Mouse (Mus musculus): Measurements from ENCODE around the gene Efna2. TPM values are rescaled to one million over a fixed set of nuclear protein-coding genes. Genes with fewer than 3 reads are reported as not detected.
A peak's percentile ranks its signal among the peaks of the same experiment; 100 is the strongest.

Gene Efna2
- polyA plus RNA-seq, 1 experiment from 2014 or later = 55.8 TPM

DNA sequence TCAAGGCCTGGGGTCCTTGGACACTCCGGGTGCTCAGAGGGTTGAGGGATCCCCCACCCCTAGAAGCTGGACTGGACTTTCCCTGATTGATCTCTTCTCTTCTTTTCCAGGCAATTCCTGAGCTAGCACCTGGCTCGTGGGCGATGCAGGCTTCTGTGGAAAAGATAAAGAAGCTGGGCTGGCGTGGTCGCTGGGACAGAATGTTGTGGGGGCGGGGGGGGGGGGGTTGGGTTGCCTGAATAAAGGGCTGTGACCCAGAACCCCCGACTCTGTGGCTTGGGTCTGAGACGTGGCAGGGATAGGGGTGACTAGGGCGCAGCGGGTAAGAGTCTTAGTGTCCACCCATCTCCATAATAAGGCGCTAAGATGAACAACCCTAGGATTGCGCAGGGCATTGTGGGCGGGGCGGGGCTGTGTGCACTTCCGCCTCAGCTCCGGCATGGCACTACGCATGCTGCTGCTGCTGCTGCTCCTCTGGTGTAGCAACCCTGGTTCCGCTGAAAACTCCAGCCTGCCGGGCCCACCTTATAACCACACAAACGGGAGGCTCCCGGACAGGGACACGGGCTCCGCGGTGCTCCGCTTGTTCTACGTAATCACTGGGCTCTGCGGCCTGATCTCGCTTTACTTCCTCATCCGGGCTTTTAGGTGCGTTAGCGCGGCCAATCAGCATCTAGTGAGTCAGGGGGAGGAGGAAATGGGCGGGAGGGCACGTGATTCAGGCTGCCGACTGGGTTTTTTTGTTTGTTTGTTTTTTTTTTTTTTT, 6.6 kb upstream of the Efna2 start, which contains the start of gene 1600002K03Rik:
TSS of gene 1600002K03Rik (plus strand) at position 418 of the 766 bp plus-strand sequence.
- Histone ChIP-seq H3K27me3 (no peaks in the 10 kb centered on the region), H3K4me2 (replicated peaks) (peak within 1 kb of the TSS; percentile 58), H3K9me3 (no peaks in the 10 kb centered on the region), H3K4me3 (peak within 1 kb of the TSS; percentile 48), H3K27ac (peak within 1 kb of the TSS; percentile 76), H3K36me3 (peaks cover 27% of the 10 kb centered on the region), H3K4me1 (peaks cover 33% of the 10 kb centered on the region), H3K9ac (peak within 1 kb of the TSS; percentile 44)
- peak; percentile 43; the same call in 1 of the 2 replicates for ATAC-seq (ENCODE audit: insufficient number of reproducible peaks, insufficient read depth, low FRiP score, low TSS enrichment)
- WGBS = 8% methylated on average over 35 of the region's 35 CpGs

DNA sequence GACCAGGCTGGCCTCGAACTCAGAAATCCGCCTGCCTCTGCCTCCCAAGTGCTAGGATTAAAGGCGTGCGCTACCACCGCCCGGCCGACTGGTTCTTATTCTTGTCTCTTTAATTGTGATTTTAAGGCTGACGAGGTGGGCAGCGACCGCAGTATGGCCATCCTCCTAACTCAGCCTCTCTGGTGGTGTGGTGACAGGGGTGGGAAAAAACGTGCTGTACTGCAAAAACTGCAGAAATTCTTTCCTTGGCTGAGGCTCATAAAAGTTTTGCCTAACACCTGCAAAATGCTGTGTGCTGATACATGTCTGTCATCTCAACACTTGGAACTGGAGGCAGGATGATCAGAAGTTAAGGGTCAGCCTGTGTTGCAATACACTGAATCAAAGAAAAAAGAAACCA, 5.9 kb upstream of the Efna2 start:
- H3K4me1 ChIP-seq = peaks cover 33% of the 10 kb centered on the region
- H3K4me3 ChIP-seq = peak overlapping the region; percentile 48
- WGBS = 9% methylated on average over 11 of the region's 11 CpGs
- H3K4me2 ChIP-seq (replicated peaks) = peak overlapping the region; percentile 58
- ATAC-seq (ENCODE audit: insufficient number of reproducible peaks, insufficient read depth, low FRiP score, low TSS enrichment) = no peak
- H3K27ac ChIP-seq = peak overlapping the region; percentile 76; the same call in 1 of the 2 replicates
- H3K9ac ChIP-seq = peak overlapping the region; percentile 44
- H3K36me3 ChIP-seq = peaks cover 27% of the 10 kb centered on the region
- H3K9me3 ChIP-seq = no peaks in the 10 kb centered on the region
- no peaks in the 10 kb centered on the region for H3K27me3 ChIP-seq

DNA sequence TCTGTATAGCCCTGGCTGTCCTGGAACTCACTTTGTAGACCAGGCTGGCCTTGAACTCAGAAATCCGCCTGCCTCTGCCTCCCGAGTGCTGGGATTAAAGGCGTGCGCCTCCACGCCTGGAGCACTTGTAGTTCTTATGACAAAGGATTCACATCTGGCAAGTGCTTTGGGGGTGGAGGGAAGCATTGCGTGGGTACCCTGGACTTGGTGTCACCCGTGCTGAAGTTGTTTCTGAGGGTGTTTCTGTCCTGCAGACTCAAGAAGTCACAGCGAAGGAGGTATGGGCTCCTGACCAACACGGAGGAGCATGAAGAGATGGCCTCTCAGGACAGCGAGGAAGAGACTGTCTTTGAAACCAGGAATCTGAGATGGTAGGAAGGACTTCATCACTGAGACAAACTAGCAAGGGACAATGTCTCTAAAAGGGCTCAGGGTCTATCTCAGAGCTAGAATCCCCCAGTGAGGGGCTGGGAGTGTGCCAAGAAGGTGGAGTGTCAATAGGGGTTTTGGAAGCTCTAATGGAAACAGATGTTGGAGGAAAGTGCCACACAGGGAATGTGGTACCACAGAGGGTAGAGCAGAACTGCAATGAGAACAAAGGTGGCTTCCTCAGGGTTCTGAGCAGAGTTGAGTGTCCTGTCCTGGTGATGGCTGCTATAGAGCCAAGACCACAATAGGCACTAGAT, 5.2 kb upstream of the Efna2 start:
- no peaks in the 10 kb centered on the region for H3K27me3 ChIP-seq
- H3K9me3 ChIP-seq = no peaks in the 10 kb centered on the region
- peaks cover 27% of the 10 kb centered on the region for H3K36me3 ChIP-seq
- 85% methylated on average over 10 of the region's 10 CpGs for WGBS
- no peak for ATAC-seq (ENCODE audit: insufficient number of reproducible peaks, insufficient read depth, low FRiP score, low TSS enrichment)
- peaks cover 27% of the 10 kb centered on the region for H3K4me1 ChIP-seq
- H3K9ac ChIP-seq = no peak overlapping the region
- no peak overlapping the region for H3K4me3 ChIP-seq
- H3K4me2 ChIP-seq (replicated peaks) = no peak overlapping the region
- H3K27ac ChIP-seq = no peak overlapping the region

DNA sequence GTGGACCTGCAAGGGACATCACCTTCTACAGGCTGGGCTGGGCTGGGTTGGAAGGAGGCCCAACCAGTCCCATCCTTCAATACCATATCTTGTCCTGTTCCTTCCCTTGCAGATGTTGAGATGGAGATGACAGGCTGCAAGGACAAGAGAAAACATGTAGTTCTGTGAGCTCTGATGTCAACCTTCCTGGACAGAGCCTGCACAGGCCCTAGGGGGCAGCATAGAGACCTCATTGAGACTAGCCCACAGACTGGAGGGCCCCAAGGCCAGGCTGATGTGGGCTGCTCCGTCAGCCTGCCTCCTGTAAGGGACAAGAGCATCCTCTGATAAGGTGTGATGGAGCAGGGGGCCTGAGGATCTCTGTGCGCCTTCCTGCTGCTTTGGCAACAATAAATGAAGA, 4.6 kb upstream of the Efna2 start:
- Histone ChIP-seq H3K4me3 (no peak overlapping the region), H3K27ac (no peak overlapping the region), H3K27me3 (no peaks in the 10 kb centered on the region), H3K4me2 (replicated peaks) (no peak overlapping the region), H3K4me1 (peaks cover 24% of the 10 kb centered on the region), H3K36me3 (peaks cover 27% of the 10 kb centered on the region), H3K9me3 (no peaks in the 10 kb centered on the region), H3K9ac (no peak overlapping the region)
- 53% methylated on average over 2 of the region's 2 CpGs for WGBS
- no peak for ATAC-seq (ENCODE audit: insufficient number of reproducible peaks, insufficient read depth, low FRiP score, low TSS enrichment)

DNA sequence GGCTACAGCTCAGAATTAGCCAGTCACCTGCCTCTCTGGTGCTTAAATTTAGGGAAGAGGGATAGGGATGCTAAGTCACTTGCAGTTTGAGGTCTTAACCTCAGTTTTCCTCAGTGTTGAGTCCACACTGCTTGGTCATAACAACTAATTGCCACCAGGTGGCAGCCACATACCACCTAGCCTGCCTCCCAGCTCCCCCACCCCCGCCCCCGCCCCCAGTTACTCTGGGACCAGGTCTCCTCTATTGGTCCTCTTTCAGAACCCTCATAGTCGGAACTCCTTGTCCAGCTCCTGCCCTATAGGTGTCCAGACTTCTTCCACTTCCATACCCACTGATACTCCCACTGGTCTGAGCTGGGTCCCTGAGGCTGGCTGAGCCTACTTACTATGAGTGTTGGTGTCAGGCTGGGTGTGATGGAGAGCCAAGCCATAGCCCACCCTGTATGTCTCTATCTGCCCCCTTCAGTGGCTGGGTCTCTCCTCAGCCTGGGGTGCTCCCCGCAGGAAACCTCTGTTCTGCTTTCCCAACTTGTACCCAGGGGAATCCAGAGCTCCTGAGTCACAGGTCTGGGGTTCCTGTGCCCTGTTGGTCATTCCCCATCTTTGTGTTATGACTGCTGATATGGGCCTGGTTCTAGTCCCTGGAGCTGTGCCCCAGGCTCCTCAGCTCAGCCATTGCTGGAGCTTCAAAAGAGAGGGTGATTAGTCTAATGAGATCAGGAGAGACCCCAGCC, 3.6 kb upstream of the Efna2 start:
- H3K9ac ChIP-seq = 0 out of 2 replicates have a peak overlapping the region, but pooled peaks have one; percentile 5
- no peaks in the 10 kb centered on the region for H3K27me3 ChIP-seq
- 21% methylated on average over 4 of the region's 4 CpGs for WGBS
- H3K9me3 ChIP-seq = no peaks in the 10 kb centered on the region
- no peak overlapping the region for H3K4me2 ChIP-seq (replicated peaks)
- H3K27ac ChIP-seq = no peak overlapping the region
- peaks cover 23% of the 10 kb centered on the region for H3K4me1 ChIP-seq
- no peak overlapping the region for H3K4me3 ChIP-seq
- peaks cover 17% of the 10 kb centered on the region for H3K36me3 ChIP-seq
- ATAC-seq (ENCODE audit: insufficient number of reproducible peaks, insufficient read depth, low FRiP score, low TSS enrichment) = 0 out of 2 replicates have a peak, but pooled peaks have one; percentile 8

DNA sequence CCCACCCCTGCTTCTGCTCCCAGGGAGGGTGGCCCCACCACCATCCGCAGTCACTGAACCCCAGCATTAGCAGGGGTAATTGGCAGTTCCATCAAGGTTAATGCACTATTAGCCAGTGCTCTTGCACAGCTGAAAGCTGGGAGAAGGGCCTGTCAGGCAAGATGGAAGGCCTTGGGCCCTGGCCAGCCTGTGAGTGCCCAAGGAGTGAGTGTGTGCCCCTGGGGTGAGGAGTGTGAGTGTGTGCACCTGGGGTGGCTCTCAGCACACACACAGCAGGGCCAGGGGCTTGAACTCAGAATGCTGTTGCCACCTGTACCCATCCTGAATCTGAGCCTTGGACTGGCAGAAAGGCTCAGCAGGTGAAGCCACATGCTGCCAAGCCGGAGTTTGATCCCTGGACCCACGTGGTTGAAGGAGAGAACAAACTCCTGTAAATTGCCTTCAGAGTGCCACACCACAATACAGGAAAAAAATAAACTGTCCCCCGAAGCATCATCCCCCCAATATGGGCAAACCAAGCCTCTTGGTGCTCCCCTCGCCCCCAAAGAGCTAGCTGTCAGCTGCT, 2.9 kb upstream of the Efna2 start:
- Histone ChIP-seq H3K4me2 (replicated peaks) (no peak overlapping the region), H3K36me3 (peaks cover 12% of the 10 kb centered on the region), H3K27me3 (no peaks in the 10 kb centered on the region), H3K4me3 (no peak overlapping the region), H3K4me1 (peaks cover 30% of the 10 kb centered on the region), H3K9me3 (no peaks in the 10 kb centered on the region), H3K27ac (no peak overlapping the region), H3K9ac (0 out of 2 replicates have a peak overlapping the region, but pooled peaks have one; percentile 5)
- 83% methylated on average over 5 of the region's 5 CpGs for WGBS
- no peak for ATAC-seq (ENCODE audit: insufficient number of reproducible peaks, insufficient read depth, low FRiP score, low TSS enrichment)

DNA sequence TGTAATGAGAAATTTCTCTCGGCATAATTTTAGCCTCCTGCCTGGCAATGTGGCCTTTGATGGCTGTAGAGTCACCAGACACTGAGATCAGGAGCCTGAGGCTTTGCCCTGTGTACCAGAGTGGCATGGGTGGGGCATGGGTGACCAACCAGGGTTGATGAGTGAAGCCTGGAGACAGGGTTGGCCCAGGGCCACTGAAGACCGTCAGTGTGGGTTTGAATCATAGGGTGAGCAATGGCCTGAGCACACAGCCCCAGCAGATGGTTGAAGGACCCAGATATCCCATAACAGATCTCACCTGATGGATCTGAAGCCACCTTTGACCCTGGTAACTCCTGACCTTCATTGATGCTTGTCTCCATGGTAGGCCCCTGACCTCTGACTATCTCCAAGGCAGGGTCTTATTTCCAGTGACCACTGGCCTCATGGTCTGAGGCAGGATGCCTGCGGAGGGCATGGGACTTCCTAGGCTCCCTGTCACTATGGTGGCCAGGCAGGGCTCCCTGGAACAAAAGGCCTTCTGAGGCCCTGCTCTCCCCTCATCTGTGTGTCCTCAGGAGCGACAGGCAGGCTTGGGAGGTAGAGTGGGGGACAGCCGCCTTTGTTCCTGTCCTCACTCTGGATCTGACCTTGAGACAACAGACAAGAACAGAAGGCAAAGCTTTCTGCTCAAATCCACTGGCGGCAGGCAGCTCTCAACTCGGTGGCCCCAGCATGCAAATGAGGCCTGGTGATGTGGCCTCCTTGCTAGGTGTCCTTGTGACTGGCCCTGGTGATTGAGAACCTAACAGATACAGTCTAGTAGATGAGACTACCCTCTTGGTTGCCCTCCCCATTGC, 1.6 kb upstream of the Efna2 start:
- H3K4me2 ChIP-seq (replicated peaks) = no peak overlapping the region
- no peak for ATAC-seq (ENCODE audit: insufficient number of reproducible peaks, insufficient read depth, low FRiP score, low TSS enrichment)
- no peak overlapping the region for H3K4me3 ChIP-seq
- H3K9ac ChIP-seq = no peak overlapping the region
- H3K4me1 ChIP-seq = peaks cover 27% of the 10 kb centered on the region
- peaks cover under 1% of the 10 kb centered on the region; the same call in 1 of the 2 replicates for H3K36me3 ChIP-seq
- H3K27ac ChIP-seq = no peak overlapping the region
- 72% methylated on average over 7 of the region's 7 CpGs for WGBS
- H3K9me3 ChIP-seq = no peaks in the 10 kb centered on the region
- H3K27me3 ChIP-seq = no peaks in the 10 kb centered on the region

DNA sequence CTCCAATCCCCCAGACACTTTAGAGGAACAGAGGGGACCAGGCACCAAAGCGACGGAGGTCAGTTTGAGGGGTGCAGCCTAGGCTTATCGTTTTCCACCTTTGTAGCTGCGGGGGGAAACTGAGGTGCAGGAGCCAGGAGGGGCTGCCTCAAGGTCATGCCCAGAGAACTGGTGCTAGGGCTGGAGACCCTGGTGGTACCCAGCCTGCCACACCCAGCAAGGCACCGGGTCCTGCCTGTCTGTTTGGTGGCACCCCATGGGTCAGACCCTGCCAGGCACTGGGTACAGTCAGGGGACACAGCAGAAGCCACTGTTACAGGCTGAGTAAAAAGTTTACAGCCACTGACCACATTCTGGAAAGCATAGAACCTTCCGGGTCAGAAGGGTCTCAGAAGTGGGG, 1.0 kb downstream of the Efna2 start:
- H3K4me2 ChIP-seq (replicated peaks) = peak overlapping the region; percentile 92
- 38% methylated on average over 6 of the region's 6 CpGs for WGBS
- H3K4me3 ChIP-seq = peak overlapping the region; percentile 74
- H3K36me3 ChIP-seq = peaks cover 8% of the 10 kb centered on the region; the same call in 1 of the 2 replicates
- no peaks in the 10 kb centered on the region for H3K9me3 ChIP-seq
- H3K4me1 ChIP-seq = peaks cover 22% of the 10 kb centered on the region
- ATAC-seq (ENCODE audit: insufficient number of reproducible peaks, insufficient read depth, low FRiP score, low TSS enrichment) = no peak
- H3K27me3 ChIP-seq = no peaks in the 10 kb centered on the region
- H3K27ac ChIP-seq = peak overlapping the region; percentile 83; the same call in 1 of the 2 replicates
- peak overlapping the region; percentile 96 for H3K9ac ChIP-seq

DNA sequence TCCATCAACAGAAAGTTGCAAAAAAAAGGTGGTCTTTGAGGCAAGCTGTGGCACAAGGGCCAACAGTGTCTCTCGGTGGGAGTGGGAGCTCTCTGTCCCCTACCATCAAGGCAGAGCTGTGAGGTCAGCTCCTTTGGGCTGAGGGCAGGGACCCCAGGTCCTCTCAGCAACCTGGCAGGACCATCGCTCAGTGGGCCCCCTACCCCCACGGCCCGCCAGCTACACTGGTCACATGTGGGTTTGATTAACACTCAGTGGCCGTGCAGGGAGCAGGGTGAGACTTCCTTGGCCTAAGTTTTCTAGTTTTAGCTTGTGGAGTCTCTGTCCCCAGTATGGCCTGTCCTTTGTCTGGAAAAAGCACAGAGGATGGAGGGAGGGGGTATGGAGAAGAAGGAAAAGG, 1.5 kb downstream of the Efna2 start:
- WGBS = 14% methylated on average over 5 of the region's 5 CpGs
- ATAC-seq (ENCODE audit: insufficient number of reproducible peaks, insufficient read depth, low FRiP score, low TSS enrichment) = no peak
- Histone ChIP-seq H3K9ac (peak overlapping the region; percentile 96), H3K27ac (peak overlapping the region; percentile 83; the same call in 1 of the 2 replicates), H3K4me2 (replicated peaks) (peak overlapping the region; percentile 92), H3K4me3 (peak overlapping the region; percentile 74), H3K4me1 (peaks cover 22% of the 10 kb centered on the region), H3K9me3 (no peaks in the 10 kb centered on the region), H3K27me3 (no peaks in the 10 kb centered on the region), H3K36me3 (peaks cover 8% of the 10 kb centered on the region; the same call in 1 of the 2 replicates)

DNA sequence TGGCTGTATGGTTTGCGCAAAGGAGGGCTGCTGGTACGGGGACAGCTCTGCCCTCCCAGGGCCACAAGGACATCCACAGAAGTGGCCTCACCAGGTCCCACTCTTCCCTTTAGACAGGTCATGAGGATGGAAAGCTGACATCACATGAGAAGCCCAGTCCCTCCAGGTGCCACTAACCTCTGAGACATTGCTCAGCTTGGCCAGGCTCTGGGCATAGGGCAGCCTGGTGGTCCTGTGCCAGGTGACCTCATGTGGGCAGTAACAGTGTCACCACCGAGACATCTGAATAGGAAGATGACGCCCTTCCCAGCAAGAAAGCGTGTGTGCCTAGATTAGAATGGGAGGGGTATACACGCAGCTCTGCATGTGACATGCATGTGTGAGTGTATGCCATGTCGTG, 3.3 kb downstream of the Efna2 start:
- H3K36me3 ChIP-seq = peaks cover 24% of the 10 kb centered on the region
- no peak overlapping the region for H3K9ac ChIP-seq
- no peak overlapping the region for H3K4me3 ChIP-seq
- WGBS = 96% methylated on average over 7 of the region's 7 CpGs
- H3K27me3 ChIP-seq = no peaks in the 10 kb centered on the region
- H3K27ac ChIP-seq = no peak overlapping the region
- no peaks in the 10 kb centered on the region for H3K9me3 ChIP-seq
- no peak overlapping the region for H3K4me2 ChIP-seq (replicated peaks)
- ATAC-seq (ENCODE audit: insufficient number of reproducible peaks, insufficient read depth, low FRiP score, low TSS enrichment) = no peak
- peaks cover 22% of the 10 kb centered on the region for H3K4me1 ChIP-seq
